Mouse (Mus musculus): ENCODE measurements around the gene Tenm2.

DNA sequence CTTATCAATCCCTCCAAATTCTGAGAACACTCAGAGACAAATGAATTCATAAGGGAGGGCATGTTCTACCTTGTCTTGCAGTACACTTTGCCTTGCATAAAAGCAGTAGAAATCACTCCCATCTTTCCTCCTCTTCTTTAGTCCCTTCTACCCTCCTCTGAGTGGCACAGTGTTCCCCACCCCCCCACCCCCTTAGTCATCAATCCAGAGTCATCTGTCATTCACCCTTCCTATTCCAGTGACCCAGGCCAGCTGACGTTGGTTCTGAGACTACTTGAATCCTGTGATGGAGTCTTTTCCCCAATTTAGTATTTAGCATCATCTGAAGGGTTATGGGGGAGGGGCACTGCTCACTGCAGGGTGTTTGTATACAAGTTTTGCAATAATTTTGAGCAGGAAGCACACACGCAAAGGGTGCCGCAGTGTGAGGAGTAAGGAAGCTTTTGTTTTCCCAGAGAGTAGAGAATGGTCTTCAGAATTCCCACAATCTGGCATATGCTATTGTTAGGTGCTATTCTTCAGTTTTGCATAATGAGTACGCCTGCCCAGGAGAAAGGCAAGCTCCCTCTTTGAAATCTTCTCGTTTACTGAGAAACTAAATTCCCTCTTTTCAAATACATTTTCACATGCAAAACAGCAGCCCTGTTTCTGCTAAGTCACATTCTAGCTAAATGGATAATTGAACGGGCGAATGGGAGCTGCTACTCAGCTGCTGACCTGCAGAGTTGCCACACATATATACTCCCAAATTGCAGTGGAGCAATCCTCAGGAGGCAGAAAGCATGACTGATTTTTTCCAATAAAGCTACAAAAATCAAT lies 1115.0 kb downstream of the Tenm2 start:
- TF ChIP-seq POLR2A (IDR thresholded peaks at IDR 0.05; ENCODE audit: borderline replicate concordance, control insufficient read depth, low read depth, low read length) (no peak), CTCF (IDR thresholded peaks at IDR 0.05; ENCODE audit: control insufficient read depth, insufficient read depth, low read length) (no peak)

Data from bone marrow, adult 2 months (tissue).